Mouse (Mus musculus) left cerebral cortex, postnatal 14 days (tissue): ENCODE measurements at regions not wholly inside any gene's neighbourhood (a gene's known extent, or its start where the extent isn't known, plus 50 kb on each side); places are given as distances from the start of the nearest gene placed in this dataset.

Source experiments
- DNase-seq, 2 experiments: peaks; one replicate each; pipeline ENCODE4 v3.0.0; 2021 to 2022; ENCODE audit warnings: low spot score in 2 of 2, mixed read lengths in 1 of 2
- intact Hi-C: fragments of 180-260 bp; cut with DNase I; formaldehyde crosslinking; loops from one replicate; pipeline ENCODE4 v1.15.1; 2025

GRCm38 (mm10) chr15:49812885-49813284 lies 4071.8 kb upstream of the Gm7489 start:
- intact Hi-C loops, result no loop called here

GRCm38 (mm10) chr15:49860331-49860730 lies 4024.4 kb upstream of the Gm7489 start:
- intact Hi-C loops, result no loop called here
- DNase-seq, result no peak

More at GRCm38 (mm10) chr15:49812885-49813284, 4071.8 kb upstream of the Gm7489 start:
- DNase-seq, result no peak

GRCm38 (mm10) chr15:49874555-49874954 lies 4010.2 kb upstream of the Gm7489 start:
- intact Hi-C loops, result no loop called here
- DNase-seq, result no peak

GRCm38 (mm10) chr15:49885947-49886346 lies 3998.8 kb upstream of the Gm7489 start:
- DNase-seq, result no peak
- intact Hi-C loops, result no loop called here

- intact Hi-C loops, result no loop called here
- DNase-seq, result peak in 1 of 2 experiments; percentile 1
Measured at GRCm38 (mm10) chr15:49896045-49896444, 3988.7 kb upstream of the Gm7489 start.

GRCm38 (mm10) chr15:49898783-49899182 lies 3985.9 kb upstream of the Gm7489 start:
- DNase-seq, result no peak
- intact Hi-C loops, result no loop called here

GRCm38 (mm10) chr15:49899782-49900181 lies 3984.9 kb upstream of the Gm7489 start:
- intact Hi-C loops, result no loop called here
- DNase-seq, result no peak
